10 mouse cellular contexts compared by ENCODE assay signal in genomic region chr4:137448197-137448596, GRCm38 (mm10). TPM values are rescaled to one million over a fixed set of nuclear protein-coding genes. Genes with fewer than 3 reads are reported as not detected.
DNase-seq lines count a peak whose midpoint lies in the region; ATAC-seq lines count a peak whose summit lies in the region.
"Had no signal": no experiment of that assay in that cellular context is flagged by ENCODE, and none has a peak within 500 bp of the region (broad histone marks: within the 10 kb centered on the region; RNA-seq: fewer than 3 reads in every experiment).

No protein-coding gene starts in this region.

- peak; percentile 59 for DNase-seq in gastrocnemius, postnatal 10 days
- no peak for DNase-seq in gastrocnemius, postnatal 36 days
- DNase-seq in cerebellum, postnatal 14 days = peak; percentile 68 to 74
- no peak for DNase-seq in B cell, adult 2 months

- no peaks in the 10 kb centered on the region for H3K27me3 ChIP-seq in neural tube, embryonic 12.5 days (replicated peaks)
- H3K27me3 ChIP-seq in neural tube, embryonic 15.5 days (replicated peaks) = no peaks in the 10 kb centered on the region

- intact Hi-C loops in gastrocnemius, postnatal 36 days (cut with DNase I) = no loop called here

- no peak overlapping the region for H3K27ac ChIP-seq in neural tube, embryonic 12.5 days
- H3K27ac ChIP-seq in neural tube, embryonic 15.5 days (replicated peaks) = no peak overlapping the region

- no peak overlapping the region for H3K4me3 ChIP-seq in neural tube, embryonic 12.5 days
- no peak overlapping the region for H3K4me3 ChIP-seq in neural tube, embryonic 15.5 days (replicated peaks)
- H3K4me3 ChIP-seq: megakaryocyte, embryonic 14.5 days had no signal

- no peaks in the 10 kb centered on the region for H3K9me3 ChIP-seq in neural tube, embryonic 12.5 days
- H3K9me3 ChIP-seq in neural tube, embryonic 15.5 days (replicated peaks) = no peaks in the 10 kb centered on the region
- H3K9me3 ChIP-seq: megakaryocyte, embryonic 14.5 days had no signal

- 34% methylated on average over 6 of the region's 6 CpGs for WGBS in neural tube, embryonic 12.5 days
- WGBS in neural tube, embryonic 15.5 days = 22% methylated on average over 6 of the region's 6 CpGs

- no peak overlapping the region for H3K4me2 ChIP-seq in neural tube, embryonic 12.5 days (replicated peaks)
- H3K4me2 ChIP-seq in neural tube, embryonic 15.5 days = no peak overlapping the region

- H3K9ac ChIP-seq in neural tube, embryonic 12.5 days = no peak overlapping the region
- H3K9ac ChIP-seq in neural tube, embryonic 15.5 days (replicated peaks) = no peak overlapping the region

- H3K36me3 ChIP-seq in neural tube, embryonic 12.5 days = no peaks in the 10 kb centered on the region
- no peaks in the 10 kb centered on the region for H3K36me3 ChIP-seq in neural tube, embryonic 15.5 days

- H3K4me1 ChIP-seq in neural tube, embryonic 12.5 days = peaks cover 11% of the 10 kb centered on the region
- peaks cover 18% of the 10 kb centered on the region for H3K4me1 ChIP-seq in neural tube, embryonic 15.5 days

- ATAC-seq in neural tube, embryonic 12.5 days (ENCODE audit: low FRiP score, low read depth) = 0 out of 2 replicates have a peak, but pooled peaks have one; percentile 9
- ATAC-seq in neural tube, embryonic 15.5 days (ENCODE audit: low FRiP score) = no peak
- peak; percentile 27; the same call in 1 of the 2 replicates for ATAC-seq in megakaryocyte-erythroid progenitor cell, adult 5-6 weeks (replicated peaks; ENCODE audit: low FRiP score, low TSS enrichment, poor library complexity, severe bottlenecking)
- no peak for ATAC-seq in erythroblast, adult 5-6 weeks (replicated peaks; ENCODE audit: low FRiP score, poor library complexity, severe bottlenecking)

RNA-seq across cellular contexts. Expression of gene 1700013G24Rik, which starts 4.9 kb away (rescaled TPM):
- not detected for total RNA-seq in gastrocnemius, postnatal 10 days (2021)
- total RNA-seq in gastrocnemius, postnatal 36 days (2021) = not detected
- not detected in 2 replicates for polyA plus RNA-seq in neural tube, embryonic 12.5 days (2016; fragmentation: Nextera tagmentation; extraction: Ambion mirVana)
- not detected in 2 replicates for polyA plus RNA-seq in neural tube, embryonic 15.5 days (2015; fragmentation: Nextera tagmentation; extraction: Ambion mirVana)
- total RNA-seq in megakaryocyte-erythroid progenitor cell, adult 5-6 weeks (2014; fragmentation: Nextera tagmentation) = not detected in 2 replicates
- not detected in 2 replicates for total RNA-seq in megakaryocyte-erythroid progenitor cell, adult 5-6 weeks (2017)
- not detected in 2 replicates for total RNA-seq in erythroblast, adult 5-6 weeks (2015; ENCODE audit: low replicate concordance)
- not detected in 2 replicates for total RNA-seq in erythroblast, adult 5-6 weeks (2017; ENCODE audit: low replicate concordance)
- total RNA-seq: MEL had no signal

RNA-seq across cellular contexts. Expression of gene Cela3b, which starts 17.9 kb away (rescaled TPM):
- not detected for total RNA-seq in gastrocnemius, postnatal 10 days (2021)
- not detected for total RNA-seq in gastrocnemius, postnatal 36 days (2021)
- not detected in 2 replicates for polyA plus RNA-seq in neural tube, embryonic 12.5 days (2016; fragmentation: Nextera tagmentation; extraction: Ambion mirVana)
- 0.86 TPM in 1 of 2 replicates, not detected in the other for polyA plus RNA-seq in neural tube, embryonic 15.5 days (2015; fragmentation: Nextera tagmentation; extraction: Ambion mirVana)
- not detected in 2 replicates for total RNA-seq in megakaryocyte-erythroid progenitor cell, adult 5-6 weeks (2014; fragmentation: Nextera tagmentation)
- total RNA-seq in megakaryocyte-erythroid progenitor cell, adult 5-6 weeks (2017) = not detected in 2 replicates
- total RNA-seq in erythroblast, adult 5-6 weeks (2015; ENCODE audit: low replicate concordance) = not detected in 2 replicates
- not detected in 2 replicates for total RNA-seq in erythroblast, adult 5-6 weeks (2017; ENCODE audit: low replicate concordance)
- total RNA-seq: MEL had no signal

RNA-seq across cellular contexts. Expression of gene Hspg2, which starts 20.4 kb away (rescaled TPM):
- total RNA-seq in gastrocnemius, postnatal 10 days (2021) = 100 to 1,000 TPM; 256 to 295 TPM
- 10 to 100 TPM; 84.4 to 94.7 TPM for total RNA-seq in gastrocnemius, postnatal 36 days (2021)
- polyA plus RNA-seq in neural tube, embryonic 12.5 days (2016; fragmentation: Nextera tagmentation; extraction: Ambion mirVana) = 11.3 and 12.4 TPM in 2 replicates
- polyA plus RNA-seq in neural tube, embryonic 15.5 days (2015; fragmentation: Nextera tagmentation; extraction: Ambion mirVana) = 7.5 and 9.8 TPM in 2 replicates
- 0.22 TPM in 1 of 2 replicates, not detected in the other for total RNA-seq in megakaryocyte-erythroid progenitor cell, adult 5-6 weeks (2014; fragmentation: Nextera tagmentation)
- total RNA-seq in megakaryocyte-erythroid progenitor cell, adult 5-6 weeks (2017) = not detected in 2 replicates
- total RNA-seq in erythroblast, adult 5-6 weeks (2015; ENCODE audit: low replicate concordance) = not detected in 2 replicates
- total RNA-seq in erythroblast, adult 5-6 weeks (2017; ENCODE audit: low replicate concordance) = not detected in 2 replicates

RNA-seq across cellular contexts. Expression of gene Cela3a, which starts 38.6 kb away (rescaled TPM):
- not detected for total RNA-seq in gastrocnemius, postnatal 10 days (2021)
- total RNA-seq in gastrocnemius, postnatal 36 days (2021) = not detected
- not detected in 2 replicates for polyA plus RNA-seq in neural tube, embryonic 12.5 days (2016; fragmentation: Nextera tagmentation; extraction: Ambion mirVana)
- polyA plus RNA-seq in neural tube, embryonic 15.5 days (2015; fragmentation: Nextera tagmentation; extraction: Ambion mirVana) = not detected in 2 replicates
- total RNA-seq in megakaryocyte-erythroid progenitor cell, adult 5-6 weeks (2014; fragmentation: Nextera tagmentation) = not detected in 2 replicates
- not detected in 2 replicates for total RNA-seq in megakaryocyte-erythroid progenitor cell, adult 5-6 weeks (2017)
- total RNA-seq in erythroblast, adult 5-6 weeks (2015; ENCODE audit: low replicate concordance) = not detected in 2 replicates
- not detected in 2 replicates for total RNA-seq in erythroblast, adult 5-6 weeks (2017; ENCODE audit: low replicate concordance)
- total RNA-seq: MEL had no signal

Comparison
In these comparisons a context has a peak if more than half of its experiments do, and no peak if none do; other contexts are left out.
1. DNase-seq: peak in gastrocnemius, postnatal 10 days (single experiment) and cerebellum, postnatal 14 days (2 of 2); none in gastrocnemius, postnatal 36 days (0 of 2) and B cell, adult 2 months (0 of 2).
2. ATAC-seq: peak in neural tube, embryonic 12.5 days (single experiment) and megakaryocyte-erythroid progenitor cell, adult 5-6 weeks (single experiment); none in neural tube, embryonic 15.5 days (single experiment) and erythroblast, adult 5-6 weeks (single experiment).
3. RNA of gene Hspg2, which starts 20.4 kb away (total RNA-seq): 256 to 295 TPM in gastrocnemius, postnatal 10 days and 84.4 to 94.7 TPM in gastrocnemius, postnatal 36 days; 0.22 TPM in megakaryocyte-erythroid progenitor cell, adult 5-6 weeks and not detected in erythroblast, adult 5-6 weeks; every median in the first group is over 10 times any median in the second.